Mouse (Mus musculus): ENCODE measurements around the gene Zdhhc19.
A peak's percentile ranks its signal among the peaks of the same experiment; 100 is the strongest.

Gene Zdhhc19

GRCm38 (mm10) chr16:32495965-32496364 lies at the start of gene Zdhhc19:
Zdhhc19 (plus strand) TSS chr16:32496265.
- DNase-seq (ENCODE audit: extremely low read depth, low read depth), result no peak

- peak; percentile 30 for DNase-seq (ENCODE audit: extremely low read depth, low read depth)
Observed at GRCm38 (mm10) chr16:32446563-32447138, 49.4 kb upstream of the Zdhhc19 start.

- no peak for DNase-seq (ENCODE audit: extremely low read depth, low read depth)
Observed at GRCm38 (mm10) chr16:32449665-32450064, 46.4 kb upstream of the Zdhhc19 start.

DNA sequence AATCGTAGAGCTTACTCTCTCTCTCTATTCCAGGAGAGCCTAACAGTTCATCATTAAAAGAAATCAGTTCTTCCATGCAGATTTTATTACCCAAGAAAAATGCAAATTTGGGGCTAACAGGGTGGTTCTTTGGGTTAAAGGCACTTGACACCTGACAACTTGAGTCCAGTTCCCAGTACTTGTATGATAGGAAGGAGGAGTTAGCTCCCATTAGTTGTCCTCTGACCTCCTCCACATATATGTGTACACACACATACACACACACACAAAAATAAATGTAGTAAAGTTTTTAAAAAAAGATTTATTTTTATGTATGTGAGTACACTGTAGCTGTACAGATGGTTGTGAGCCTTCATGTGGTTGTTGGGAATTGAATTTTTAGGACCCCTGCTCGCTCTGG lies 45.9 kb upstream of the Zdhhc19 start:
- no peak for DNase-seq (ENCODE audit: extremely low read depth, low read depth)

- no peak for DNase-seq (ENCODE audit: extremely low read depth, low read depth)
Observed at GRCm38 (mm10) chr16:32453102-32453501, 43.0 kb upstream of the Zdhhc19 start.

- DNase-seq (ENCODE audit: extremely low read depth, low read depth), result no peak
Observed at GRCm38 (mm10) chr16:32454646-32455045, 41.4 kb upstream of the Zdhhc19 start.

DNA sequence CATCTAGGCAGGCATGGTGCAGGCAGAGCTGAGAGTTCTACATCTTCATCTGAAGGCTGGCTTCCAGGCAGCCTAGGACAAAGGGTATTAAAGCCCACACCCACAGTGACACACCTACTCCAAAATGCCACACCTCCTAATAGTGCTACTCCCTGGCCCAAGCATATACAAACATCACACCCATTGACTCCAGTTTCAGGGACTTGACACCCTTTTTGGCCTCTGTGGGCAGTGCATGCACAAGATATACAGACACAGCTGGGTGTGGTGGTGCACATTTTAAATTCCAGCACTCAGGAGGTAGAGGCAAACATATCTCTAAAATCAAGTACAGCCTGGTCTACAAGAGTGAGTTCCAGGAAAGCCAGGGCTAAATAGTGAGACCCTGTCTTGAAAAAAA lies 40.0 kb upstream of the Zdhhc19 start:
- no peak for DNase-seq (ENCODE audit: extremely low read depth, low read depth)

DNA sequence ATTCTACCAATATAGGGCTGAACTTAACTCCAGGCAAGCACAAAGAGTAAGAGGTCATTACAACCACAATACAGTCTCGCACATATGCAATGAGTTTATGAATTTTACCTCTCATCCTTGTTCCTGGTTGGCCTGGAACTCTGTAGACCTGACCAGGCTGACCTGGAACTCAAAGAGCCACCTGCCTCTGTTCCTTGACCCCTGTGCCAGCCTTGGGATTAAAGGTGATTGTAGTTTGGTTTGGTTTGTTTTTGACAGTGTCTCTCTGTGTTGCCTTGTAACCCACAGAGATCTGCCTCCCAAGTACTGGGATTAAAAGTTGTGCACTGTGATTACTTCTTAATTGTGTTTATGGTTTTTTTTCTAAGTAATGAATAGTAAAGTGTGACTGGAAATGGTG lies 39.3 kb upstream of the Zdhhc19 start:
- no peak for DNase-seq (ENCODE audit: extremely low read depth, low read depth)

DNA sequence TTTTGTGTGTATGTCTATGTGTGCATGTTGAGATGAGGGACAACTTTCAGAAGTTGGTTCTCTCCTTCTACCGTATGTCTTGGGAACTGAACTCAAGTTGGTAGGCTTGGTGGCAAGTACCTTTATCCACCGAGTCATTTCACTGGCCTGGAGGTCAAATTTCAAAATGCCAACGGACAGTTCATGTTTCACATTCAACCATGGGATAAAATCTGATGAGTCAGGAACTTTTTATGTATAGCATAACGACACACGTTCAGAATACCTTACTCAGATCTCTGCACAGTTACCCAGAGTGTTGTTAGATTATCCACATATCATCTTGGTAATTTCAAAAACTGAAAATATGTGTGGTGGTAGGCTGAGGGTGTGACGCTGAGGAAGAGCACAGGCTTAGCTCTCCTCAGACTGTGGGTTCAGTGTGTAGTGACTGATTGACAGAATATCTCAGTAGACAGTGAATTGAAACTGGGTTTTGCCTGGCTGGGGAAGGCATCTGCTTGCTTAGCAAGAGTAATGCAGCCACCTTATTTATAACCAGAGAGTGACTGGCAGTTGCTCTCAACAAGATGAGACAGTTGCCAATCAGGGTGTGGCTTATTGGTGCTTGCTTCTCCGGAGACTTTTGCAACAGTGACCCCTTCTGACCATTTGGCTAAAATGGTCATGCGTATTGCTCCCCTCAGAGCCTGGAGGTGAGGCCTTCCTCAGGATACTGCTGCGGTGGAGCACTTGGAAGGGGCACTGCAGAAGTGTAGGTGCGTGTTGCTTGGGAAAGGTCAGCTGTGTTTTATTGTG lies 38.3 kb upstream of the Zdhhc19 start:
- DNase-seq (ENCODE audit: extremely low read depth, low read depth), result no peak

- DNase-seq (ENCODE audit: extremely low read depth, low read depth), result no peak
Observed at GRCm38 (mm10) chr16:32460518-32460917, 35.5 kb upstream of the Zdhhc19 start.

DNA sequence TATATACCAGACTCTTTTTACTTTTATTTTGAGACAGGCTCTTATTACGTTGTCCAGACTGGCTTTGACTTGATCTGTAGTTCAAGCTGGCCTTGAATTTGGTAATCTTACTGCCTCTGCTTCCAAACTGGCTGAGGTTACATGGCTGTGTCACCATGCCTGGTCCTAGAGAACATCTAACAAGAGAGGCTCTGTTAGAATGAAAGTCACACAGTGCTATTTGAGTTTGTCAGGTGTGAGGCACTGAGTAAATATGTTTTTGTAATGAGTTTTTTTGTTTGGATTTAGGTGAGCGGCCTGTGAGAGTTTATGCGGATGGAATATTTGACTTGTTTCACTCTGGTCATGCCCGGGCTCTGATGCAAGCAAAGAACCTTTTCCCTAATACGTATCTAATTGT lies 34.4 kb upstream of the Zdhhc19 start:
- DNase-seq (ENCODE audit: extremely low read depth, low read depth), result no peak

- no peak for DNase-seq (ENCODE audit: extremely low read depth, low read depth)
Observed at GRCm38 (mm10) chr16:32462950-32463349, 33.1 kb upstream of the Zdhhc19 start.

GRCm38 (mm10) chr16:32463426-32463825 lies 32.6 kb upstream of the Zdhhc19 start:
- DNase-seq (ENCODE audit: extremely low read depth, low read depth), result no peak

- DNase-seq (ENCODE audit: extremely low read depth, low read depth), result no peak
Observed at GRCm38 (mm10) chr16:32464908-32465307, 31.2 kb upstream of the Zdhhc19 start.

- peak; percentile 49 for DNase-seq (ENCODE audit: extremely low read depth, low read depth)
Observed at GRCm38 (mm10) chr16:32468488-32468887, 27.6 kb upstream of the Zdhhc19 start.

- no peak for DNase-seq (ENCODE audit: extremely low read depth, low read depth)
Observed at GRCm38 (mm10) chr16:32469404-32470105, 26.5 kb upstream of the Zdhhc19 start.

GRCm38 (mm10) chr16:32472276-32473015 lies 23.6 kb upstream of the Zdhhc19 start:
- no peak for DNase-seq (ENCODE audit: extremely low read depth, low read depth)

DNA sequence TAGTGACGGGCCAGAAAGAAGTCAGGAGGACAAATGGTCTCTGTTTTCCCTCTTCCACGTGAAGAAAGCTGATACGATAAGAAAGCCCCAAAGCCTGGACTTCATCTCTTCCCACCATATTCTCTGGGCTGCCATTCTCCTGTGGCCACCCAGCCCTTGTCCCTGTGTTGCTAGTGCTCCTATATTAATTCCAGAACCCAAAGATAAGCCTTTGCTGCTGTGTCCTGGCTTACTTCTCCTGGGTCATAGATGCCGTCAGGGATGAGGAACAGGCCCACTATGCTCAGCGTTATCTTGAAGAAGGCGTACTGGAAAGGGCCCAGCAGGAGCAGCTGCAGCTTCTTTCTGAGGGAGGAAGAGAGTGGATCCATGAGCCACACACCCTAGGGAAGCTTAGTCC lies 18.8 kb upstream of the Zdhhc19 start:
- DNase-seq (ENCODE audit: extremely low read depth, low read depth), result no peak

GRCm38 (mm10) chr16:32479415-32479814 lies 16.6 kb upstream of the Zdhhc19 start:
- DNase-seq (ENCODE audit: extremely low read depth, low read depth), result no peak

DNA sequence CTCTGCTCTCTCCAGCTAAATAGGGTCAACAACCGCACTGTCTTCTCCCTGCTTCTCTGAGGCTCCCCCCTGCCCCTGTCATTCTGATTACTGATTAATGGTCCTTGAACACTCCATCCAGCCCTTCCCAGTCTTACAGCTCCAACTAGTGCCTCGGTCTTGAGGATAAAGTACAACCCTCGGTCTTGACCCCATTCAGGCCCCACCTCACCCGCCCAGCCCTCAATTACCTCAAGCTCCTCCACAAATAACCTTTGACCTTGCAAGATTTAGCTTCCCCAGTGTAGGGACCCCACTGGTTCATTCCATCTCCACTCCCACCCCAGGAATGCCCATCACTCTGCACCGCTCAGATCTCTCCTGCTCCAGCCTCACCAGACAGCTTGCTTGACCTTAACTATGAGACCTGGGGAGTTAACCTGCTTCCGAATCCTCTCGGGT lies 11.6 kb upstream of the Zdhhc19 start:
- no peak for DNase-seq (ENCODE audit: extremely low read depth, low read depth)

DNA sequence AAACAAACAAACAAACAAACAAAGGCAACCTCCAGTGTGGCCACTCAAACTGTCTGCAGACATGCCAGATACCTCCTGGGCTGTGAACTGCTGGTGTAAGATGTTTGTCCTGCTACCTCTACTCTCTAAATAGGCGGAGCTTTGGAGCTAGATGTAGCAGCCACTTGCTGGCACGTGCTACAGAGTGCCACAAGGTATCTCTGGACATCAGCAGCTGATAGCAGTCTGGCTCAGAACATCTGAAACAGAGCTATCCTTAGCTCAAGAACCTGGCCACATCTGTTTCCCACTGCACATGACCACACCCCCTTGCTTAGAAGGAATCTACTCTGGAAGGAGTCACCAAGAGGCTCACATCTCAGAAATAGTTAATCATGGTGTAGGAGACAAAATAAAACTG lies 10.9 kb upstream of the Zdhhc19 start:
- no peak for DNase-seq (ENCODE audit: extremely low read depth, low read depth)

DNA sequence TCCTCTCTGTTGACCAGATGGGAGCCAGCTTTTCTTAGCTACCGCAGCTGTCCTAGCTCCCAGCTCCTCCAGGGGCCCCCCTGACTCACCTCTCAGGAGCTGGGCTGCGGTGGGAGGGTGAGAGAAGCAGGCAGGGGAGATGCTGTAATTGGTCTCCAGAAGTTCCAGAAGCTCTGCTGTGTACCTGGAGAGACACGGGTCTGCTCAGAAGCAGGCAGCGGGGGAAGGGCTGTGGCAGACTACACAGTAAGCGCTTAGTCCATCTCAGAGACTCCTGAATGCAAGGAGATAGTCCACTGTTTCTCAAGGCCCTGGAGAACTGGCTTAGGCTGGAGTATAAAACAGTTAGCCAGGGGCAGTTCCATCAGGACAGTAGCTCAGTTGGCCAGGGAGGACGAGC lies 10.0 kb upstream of the Zdhhc19 start:
- DNase-seq (ENCODE audit: extremely low read depth, low read depth), result no peak

All from MEL-GATA-1-ER (cell line).